24 mouse cellular contexts compared by ENCODE assay signal in the genomic region with DNA sequence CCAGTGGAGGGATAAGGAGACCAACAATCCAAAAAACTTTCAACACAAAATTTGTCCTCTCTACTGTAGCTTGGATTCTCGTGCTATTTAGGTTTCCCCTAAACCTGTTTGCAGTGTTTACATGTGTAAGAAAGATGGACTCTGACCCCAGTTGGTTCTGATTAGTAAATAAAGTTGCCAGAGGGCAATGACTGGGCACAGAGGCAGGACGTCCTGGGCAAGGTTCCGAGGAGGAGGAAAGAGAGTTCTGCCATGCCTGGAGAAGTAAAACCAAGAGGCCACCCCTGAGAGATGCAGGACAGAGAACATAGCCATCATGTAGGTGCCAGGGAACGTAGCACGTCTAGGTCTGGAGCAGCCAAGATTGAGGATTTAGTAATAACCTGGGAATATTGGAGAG. TPM values are rescaled to one million over a fixed set of nuclear protein-coding genes. Genes with fewer than 3 reads are reported as not detected.
"Had no signal": no experiment of that assay in that cellular context is flagged by ENCODE, and none has a peak within 500 bp of the region (broad histone marks: within the 10 kb centered on the region; RNA-seq: fewer than 3 reads in every experiment).

No protein-coding gene starts in this region.

- H3K4me3 ChIP-seq: intestine, embryonic 15.5 days; limb, embryonic 12.5 days; limb, embryonic 15.5 days; lung, embryonic 15.5 days; megakaryocyte, embryonic 14.5 days; midbrain, embryonic 10.5 days; midbrain, embryonic 13.5 days; myocyte; neural tube, embryonic 13.5 days; stomach, embryonic 15.5 days had no signal

- H3K4me1 ChIP-seq: intestine, embryonic 15.5 days; limb, embryonic 12.5 days; limb, embryonic 15.5 days; lung, embryonic 15.5 days; megakaryocyte, embryonic 14.5 days; midbrain, embryonic 10.5 days; midbrain, embryonic 13.5 days; neural tube, embryonic 13.5 days; stomach, embryonic 15.5 days had no signal

- H3K4me2 ChIP-seq: intestine, embryonic 15.5 days; limb, embryonic 12.5 days; limb, embryonic 15.5 days; lung, embryonic 15.5 days; midbrain, embryonic 13.5 days; neural tube, embryonic 13.5 days; stomach, embryonic 15.5 days had no signal

- H3K27ac ChIP-seq: intestine, embryonic 15.5 days; limb, embryonic 12.5 days; limb, embryonic 15.5 days; liver, embryonic 14.5 days; lung, embryonic 15.5 days; midbrain, embryonic 10.5 days; midbrain, embryonic 13.5 days; neural tube, embryonic 13.5 days; stomach, embryonic 15.5 days had no signal

- ATAC-seq: intestine, embryonic 15.5 days; midbrain, embryonic 13.5 days; midbrain, embryonic 16.5 days had no signal

- H3K9me3 ChIP-seq: intestine, embryonic 15.5 days; limb, embryonic 12.5 days; limb, embryonic 15.5 days; lung, embryonic 15.5 days; megakaryocyte, embryonic 14.5 days; midbrain, embryonic 10.5 days; midbrain, embryonic 13.5 days; neural tube, embryonic 13.5 days; stomach, embryonic 15.5 days had no signal

- DNase-seq: kidney, adult 11 months; left cerebral cortex, postnatal 4 days; lung, adult 18-20 months; lung, postnatal 10 days; lung, postnatal 36 days; retina, postnatal 1 day; right cerebral cortex, postnatal 25 days; spleen, adult 18-20 months; thymus, adult 18-20 months; thymus, postnatal 36 days had no signal

- H3K9ac ChIP-seq: intestine, embryonic 15.5 days; limb, embryonic 12.5 days; limb, embryonic 15.5 days; liver, embryonic 14.5 days; lung, embryonic 15.5 days; midbrain, embryonic 13.5 days; neural tube, embryonic 13.5 days; stomach, embryonic 15.5 days had no signal

- H3K27me3 ChIP-seq: intestine, embryonic 15.5 days; limb, embryonic 12.5 days; limb, embryonic 15.5 days; lung, embryonic 15.5 days; megakaryocyte, embryonic 14.5 days; midbrain, embryonic 13.5 days; neural tube, embryonic 13.5 days; stomach, embryonic 15.5 days had no signal

RNA-seq across cellular contexts. Expression of a gene that starts 19.2 kb away (rescaled TPM):
- total RNA-seq: monocyte, adult 5-6 weeks; neutrophil, adult 5-6 weeks had no signal
